Mouse (Mus musculus) CH12.LX (cell line): ENCODE results near the gene Psme4. TPM values are rescaled to one million over a fixed set of nuclear protein-coding genes. Genes with fewer than 3 reads are reported as not detected.

Experiments
- DNase-seq: peaks from one replicate; pipeline ENCODE4 v3.0.0-alpha.2; 2013; ENCODE audit errors: extremely low read depth
- H3K27ac ChIP-seq: 2 replicates; pipeline ENCODE4 v1.5.1; 2012; ENCODE audit warnings: low read depth, mild to moderate bottlenecking, control low read depth, moderate library complexity; ENCODE audit not compliant: insufficient read depth
- H3K27me3 ChIP-seq: replicated peaks from 2 replicates; pipeline ENCODE3; 2012; ENCODE audit warnings: inconsistent platforms
- H3K36me3 ChIP-seq, 2 experiments: replicated peaks in 1 of 2; 2 replicates each; pipeline versions ENCODE3 to v1.6.1; 2012; ENCODE audit warnings: inconsistent platforms in 1 of 2, low read length in 1 of 2, mild to moderate bottlenecking in 1 of 2, mixed read lengths in 1 of 2, moderate library complexity in 1 of 2; ENCODE audit not compliant: control insufficient read depth in 1 of 2, insufficient read depth in 1 of 2
- H3K4me1 ChIP-seq, 2 experiments: 2 replicates each; pipeline ENCODE4 v1.6.1; 2012; ENCODE audit warnings: inconsistent platforms in 1 of 2, moderate library complexity in 1 of 2; ENCODE audit not compliant: insufficient read depth in 2 of 2, control insufficient read depth in 1 of 2
- H3K4me2 ChIP-seq: 2 replicates; pipeline ENCODE4 v1.6.1; 2012; ENCODE audit warnings: low read depth, mild to moderate bottlenecking, control low read depth; ENCODE audit not compliant: poor library complexity, insufficient read depth, severe bottlenecking
- H3K4me3 ChIP-seq, 3 experiments: fragments of 150-350 bp in 1 of 3; sonication (generic) in 1 of 3; replicated peaks in 1 of 3; 2 replicates each; pipeline versions ENCODE3 to v1.5.1; 2011 to 2012; ENCODE audit warnings: low read depth in 2 of 3, low read length in 2 of 3, mild to moderate bottlenecking in 2 of 3, moderate library complexity in 2 of 3, control low read depth in 1 of 3, improper control_type of control experiment in 1 of 3, inconsistent platforms in 1 of 3, mixed read lengths in 1 of 3; ENCODE audit not compliant: poor library complexity in 1 of 3
- H3K79me2 ChIP-seq: replicated peaks from 2 replicates; pipeline ENCODE4 v1.6.1; 2012; ENCODE audit warnings: mild to moderate bottlenecking, moderate library complexity; ENCODE audit not compliant: control insufficient read depth, poor library complexity, insufficient read depth, severe bottlenecking; ENCODE audit errors: extremely low read depth
- H3K9ac ChIP-seq: 2 replicates; pipeline ENCODE4 v1.6.1; 2012; ENCODE audit warnings: low read depth, mild to moderate bottlenecking, control low read depth, moderate library complexity; ENCODE audit not compliant: insufficient read depth
- H3K9me3 ChIP-seq: replicated peaks from 2 replicates; pipeline ENCODE3; 2012; ENCODE audit warnings: low read length, inconsistent platforms, mixed read lengths
- BHLHE40 ChIP-seq: IDR thresholded peaks from 2 replicates; pipeline ENCODE4 v1.6.1; 2011; ENCODE audit warnings: mild to moderate bottlenecking, low read depth, low read length, improper control_type of control experiment
- CHD1 ChIP-seq: IDR thresholded peaks from 2 replicates; pipeline ENCODE4 v1.6.1; 2012; ENCODE audit warnings: low read depth, low read length, improper control_type of control experiment, inconsistent platforms
- CHD2 ChIP-seq: IDR thresholded peaks from 2 replicates; pipeline ENCODE4 v1.6.1; 2011; ENCODE audit warnings: low read length, improper control_type of control experiment
- E2F4 ChIP-seq: IDR thresholded peaks from 2 replicates; pipeline ENCODE4 v1.6.1; 2011; ENCODE audit warnings: low read depth, low read length, improper control_type of control experiment; ENCODE audit not compliant: insufficient replicate concordance
- ELF1 ChIP-seq: IDR thresholded peaks from 2 replicates; pipeline ENCODE4 v1.6.1; 2014; ENCODE audit warnings: low read depth, mild to moderate bottlenecking, inconsistent platforms, low read length, improper control_type of control experiment
- EP300 ChIP-seq: IDR thresholded peaks from 2 replicates; pipeline ENCODE4 v1.6.1; 2011; ENCODE audit warnings: low read length, improper control_type of control experiment
- ETS1 ChIP-seq: conservative IDR thresholded peaks from 2 replicates; pipeline ENCODE4 v1.6.1; 2012; ENCODE audit warnings: low read depth, mild to moderate bottlenecking, inconsistent platforms, low read length, improper control_type of control experiment, moderate library complexity
- JUN ChIP-seq: IDR thresholded peaks from 2 replicates; pipeline ENCODE4 v1.6.1; 2011; ENCODE audit warnings: low read depth, mild to moderate bottlenecking, low read length, improper control_type of control experiment, moderate library complexity; ENCODE audit not compliant: insufficient read depth
- JUND ChIP-seq: conservative IDR thresholded peaks from 2 replicates; pipeline ENCODE4 v1.6.1; 2011; ENCODE audit warnings: low read depth, low read length, improper control_type of control experiment
- KAT2A ChIP-seq: IDR thresholded peaks from 2 replicates; pipeline ENCODE4 v1.6.1; 2012; ENCODE audit warnings: low read length, improper control_type of control experiment, inconsistent platforms; ENCODE audit not compliant: insufficient replicate concordance
- MAX ChIP-seq: IDR thresholded peaks from 2 replicates; pipeline ENCODE4 v1.6.1; 2011; ENCODE audit warnings: low read length, improper control_type of control experiment
- MAZ ChIP-seq: IDR thresholded peaks from 2 replicates; pipeline ENCODE4 v1.6.1; 2012; ENCODE audit warnings: low read depth, mild to moderate bottlenecking, inconsistent platforms, low read length, improper control_type of control experiment, moderate library complexity
- MEF2A ChIP-seq: IDR thresholded peaks from 2 replicates; pipeline ENCODE4 v1.6.1; 2014; ENCODE audit warnings: low read depth, mild to moderate bottlenecking, inconsistent platforms, low read length, improper control_type of control experiment, borderline replicate concordance
- MXI1 ChIP-seq: IDR thresholded peaks from 2 replicates; pipeline ENCODE4 v1.6.1; 2011; ENCODE audit warnings: mild to moderate bottlenecking, low read depth, low read length, improper control_type of control experiment
- MYC ChIP-seq: IDR thresholded peaks from 2 replicates; pipeline ENCODE4 v1.6.1; 2011; ENCODE audit warnings: low read depth, mild to moderate bottlenecking, improper control_type of control experiment, low read length
- PAX5 ChIP-seq: IDR thresholded peaks from 2 replicates; pipeline ENCODE4 v1.6.1; 2012; ENCODE audit warnings: low read length, inconsistent platforms, mixed read lengths
- POLR2A ChIP-seq: IDR thresholded peaks from 2 replicates; pipeline ENCODE4 v1.6.1; 2011; ENCODE audit warnings: low read depth, mild to moderate bottlenecking, improper control_type of control experiment, low read length
- SIN3A ChIP-seq: IDR thresholded peaks from 2 replicates; pipeline ENCODE4 v1.6.1; 2012; ENCODE audit warnings: low read length, improper control_type of control experiment, inconsistent platforms
- SMC3 ChIP-seq: IDR thresholded peaks from 2 replicates; pipeline ENCODE4 v1.6.1; 2011; ENCODE audit warnings: low read depth, low read length, improper control_type of control experiment
- TCF12 ChIP-seq: IDR thresholded peaks from 2 replicates; pipeline ENCODE4 v1.6.1; 2014; ENCODE audit warnings: low read depth, mild to moderate bottlenecking, inconsistent platforms, low read length, improper control_type of control experiment
- USF1 ChIP-seq: IDR thresholded peaks from 2 replicates; pipeline ENCODE4 v1.6.1; 2014; ENCODE audit warnings: low read depth, mild to moderate bottlenecking, inconsistent platforms, low read length, improper control_type of control experiment
- ZC3H11A ChIP-seq: IDR thresholded peaks from 2 replicates; pipeline ENCODE4 v1.6.1; 2012; ENCODE audit warnings: low read depth, mild to moderate bottlenecking, inconsistent platforms, low read length, improper control_type of control experiment
- ZKSCAN1 ChIP-seq: IDR thresholded peaks from 2 replicates; pipeline ENCODE4 v1.6.1; 2012; ENCODE audit warnings: low read depth, inconsistent platforms, low read length, improper control_type of control experiment, borderline replicate concordance
- ZMIZ1 ChIP-seq: IDR thresholded peaks from 2 replicates; pipeline ENCODE4 v1.6.1; 2012; ENCODE audit warnings: low read depth, mild to moderate bottlenecking, inconsistent platforms, low read length, improper control_type of control experiment
- dilution Hi-C: fragments of 300-500 bp; cut with MboI; formaldehyde crosslinking; loops from 2 replicates; pipeline ENCODE4 v1.14.3; 2020; ENCODE audit warnings: low sequenced_read_pairs; ENCODE audit not compliant: extremely low pct_unique_long_range_greater_than_20kb, extremely low pct_ligation_motif_present
- in situ Hi-C: fragments of 300-500 bp; cut with MboI; formaldehyde crosslinking; loops from 3 replicates; pipeline ENCODE4 v1.14.3; 2019; ENCODE audit warnings: low sequenced_read_pairs, low pct_ligation_motif_present, low pct_unique_long_range_greater_than_20kb, mixed read lengths
- polyA plus RNA-seq: library from polyadenylated mRNA; unstranded; fragments of >175 nt; gene quantifications from 2 replicates; pipeline ENCODE4 v1.2.1, GENCODE M21; 2012; ENCODE audit warnings: low read depth; ENCODE audit not compliant: insufficient read length
- total RNA-seq, 2 experiments: library from RNA; depleted of rRNA; stranded (reverse); fragments of 300-350 nt in 1 of 2; fragments of >200 nt in 1 of 2; gene quantifications; 2 replicates each; pipeline ENCODE4 v1.2.3; 2012 to 2014

Gene Psme4
- total and polyA plus RNA-seq, 3 experiments: 30.7 to 43.8 (median 43.1) TPM

DNA sequence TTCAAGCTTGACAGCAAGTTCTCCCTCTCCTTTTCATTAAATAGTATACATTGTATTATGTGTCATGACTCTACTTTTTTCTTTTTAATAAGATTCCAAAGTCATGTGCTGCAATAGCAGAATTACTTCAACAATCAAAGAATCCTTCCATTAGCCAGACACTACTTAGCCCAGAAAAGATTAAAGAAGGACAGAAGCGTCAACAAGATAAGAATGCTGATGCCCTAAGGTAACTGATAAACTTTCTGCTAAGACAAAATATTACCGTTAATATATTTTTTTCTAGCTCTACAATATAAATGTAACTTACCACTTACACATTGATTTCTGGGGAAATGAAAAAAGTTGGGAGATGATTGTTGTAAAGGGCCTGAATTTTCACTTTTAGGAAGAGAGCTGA, 67.3 kb downstream of the Psme4 start:
- Histone ChIP-seq H3K36me3 (peaks cover 14 to 65% of the 10 kb centered on the region in 2 experiments), H3K9me3 (no peaks in the 10 kb centered on the region), H3K79me2 (no peaks in the 10 kb centered on the region), H3K9ac (no peak overlapping the region), H3K4me2 (no peak overlapping the region), H3K27me3 (no peaks in the 10 kb centered on the region), H3K4me3 (no peak overlapping the region), H3K27ac (no peak overlapping the region), H3K4me1 (no peaks in the 10 kb centered on the region)
- TF ChIP-seq PAX5 (no peak), MAX (no peak), ELF1 (no peak), ETS1 (no peak), SIN3A (no peak), CHD2 (no peak), MEF2A (no peak), EP300 (no peak), ZKSCAN1 (no peak), E2F4 (no peak), ZMIZ1 (no peak), USF1 (no peak), MYC (no peak), ZC3H11A (no peak), KAT2A (no peak), BHLHE40 (no peak), TCF12 (no peak), JUND (no peak), POLR2A (no peak)
- in situ Hi-C loops: no loop called here
- dilution Hi-C loops: no loop called here
- DNase-seq: no peak

DNA sequence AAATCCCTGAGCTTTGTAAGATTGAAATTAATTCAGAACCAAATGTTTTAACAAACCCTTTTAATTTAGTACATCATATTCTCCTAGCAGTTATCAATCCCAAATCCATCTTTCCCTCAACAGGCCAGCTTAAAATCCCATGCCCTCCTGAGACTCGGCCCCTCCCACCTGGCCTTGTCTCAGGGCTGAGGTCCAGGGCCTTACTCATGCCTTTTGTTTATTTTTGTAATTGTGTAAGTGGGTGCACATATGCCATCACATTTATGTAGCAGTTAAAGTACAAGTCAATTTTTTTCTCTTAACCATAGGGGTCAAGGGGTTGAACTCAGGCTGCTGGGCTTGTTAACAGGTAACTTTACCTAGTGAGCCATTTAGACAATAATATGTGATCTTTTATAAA, 72.8 kb downstream of the Psme4 start:
- Histone ChIP-seq H3K9me3 (no peaks in the 10 kb centered on the region), H3K79me2 (no peaks in the 10 kb centered on the region; the same call in 1 of the 2 replicates), H3K4me2 (no peak overlapping the region), H3K4me1 (no peaks in the 10 kb centered on the region), H3K9ac (no peak overlapping the region), H3K27me3 (no peaks in the 10 kb centered on the region), H3K4me3 (no peak overlapping the region), H3K36me3 (peaks cover 18 to 54% of the 10 kb centered on the region in 2 experiments), H3K27ac (no peak overlapping the region)
- TF ChIP-seq MAZ (no peak), SMC3 (no peak), JUND (no peak), MXI1 (no peak), E2F4 (no peak), CHD1 (no peak), MEF2A (no peak), PAX5 (no peak), USF1 (no peak), JUN (no peak), EP300 (no peak)
- dilution Hi-C loops (no loop called here), in situ Hi-C loops (no loop called here)
- no peak for DNase-seq
